Mouse (Mus musculus) liver, embryonic 14.5 days (tissue): ENCODE measurements around the gene Gm11037.

Experiments
- CTCF ChIP-seq: IDR thresholded peaks from 2 replicates; pipeline ENCODE4 v1.5.1; 2016; ENCODE audit warnings: antibody characterized with exemption, low read depth, control low read depth
- EP300 ChIP-seq: IDR thresholded peaks from 2 replicates; pipeline ENCODE4 v1.6.1; 2016; ENCODE audit warnings: antibody characterized with exemption, low read depth

DNA sequence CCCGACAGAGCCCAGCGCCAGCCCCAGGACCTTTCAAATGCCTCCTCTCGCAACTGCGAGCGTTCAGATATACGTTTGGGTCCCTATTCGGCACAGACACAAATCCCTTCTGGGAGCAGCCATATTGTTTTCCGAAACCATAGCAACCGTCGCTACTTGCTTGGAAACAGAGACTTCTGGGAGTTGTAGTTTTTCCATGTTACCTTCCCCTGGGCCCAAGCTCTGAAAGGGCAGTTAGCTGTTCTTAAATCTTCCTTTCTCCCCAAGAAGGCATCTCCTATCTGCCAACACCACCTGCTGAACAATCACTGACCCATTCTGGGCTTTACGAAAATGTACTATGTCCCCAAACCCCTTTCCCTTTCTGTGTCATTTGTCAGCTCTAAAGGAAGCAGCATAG, 41.4 kb downstream of the Gm11037 start:
- TF ChIP-seq EP300: no peak
- no peak for TF ChIP-seq CTCF
